Mouse (Mus musculus) liver, adult 2 months (tissue): Measurements from ENCODE around the gene Sgf29.

Experiments
- CTCF ChIP-seq: fragments of 200-500 bp; IDR thresholded peaks from 2 replicates; pipeline ENCODE4 v1.5.1; 2011; ENCODE audit warnings: low read depth, low read length, control low read depth
- POLR2A ChIP-seq: fragments of 200-500 bp; IDR thresholded peaks from 2 replicates; pipeline ENCODE4 v1.6.1; 2011; ENCODE audit warnings: low read length, control low read depth; ENCODE audit not compliant: insufficient read depth; ENCODE audit errors: extremely low read depth

DNA sequence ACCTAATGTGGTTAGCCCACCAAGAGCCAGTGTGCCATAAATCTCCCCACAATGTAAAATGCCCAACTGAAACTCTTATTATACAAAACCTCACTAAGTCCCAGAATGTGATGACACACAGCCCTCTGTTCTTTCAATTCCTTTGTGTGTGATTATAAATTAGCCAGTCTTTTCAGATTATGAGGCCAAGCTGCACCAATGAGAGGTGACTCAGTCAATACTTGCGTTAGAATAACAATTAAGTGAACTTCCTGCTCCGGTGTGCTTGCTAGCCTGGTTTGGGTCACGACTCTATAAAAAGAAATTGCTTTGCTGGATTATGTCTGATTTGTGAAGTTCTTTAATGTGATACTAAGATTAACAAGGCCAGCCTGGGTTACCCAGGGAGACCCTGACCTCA lies 19.2 kb upstream of the Sgf29 start:
- TF ChIP-seq CTCF (no peak), POLR2A (no peak)
